Mouse (Mus musculus) hindbrain, embryonic 13.5 days (tissue): ENCODE measurements at regions not wholly inside any gene's neighbourhood (a gene's known extent, or its start where the extent isn't known, plus 50 kb on each side); places are given as distances from the start of the nearest gene placed in this dataset.

ENCODE experiments used
- ATAC-seq: fragments of 200-750 bp; cut with Nextera tagmentation; 2 replicates; pipeline ENCODE4 v1.8.0; 2017; ENCODE audit warnings: moderate TSS enrichment; ENCODE audit not compliant: low FRiP score
- H3K27ac ChIP-seq: fragments of 300-500 bp; sonication (generic); 2 replicates; pipeline ENCODE4 v1.5.1; 2015; ENCODE audit warnings: inconsistent platforms, mild to moderate bottlenecking, moderate library complexity
- H3K27me3 ChIP-seq: fragments of 300-500 bp; sonication (generic); 2 replicates; pipeline ENCODE4 v1.6.1; 2015; ENCODE audit warnings: mild to moderate bottlenecking, inconsistent platforms
- H3K36me3 ChIP-seq: fragments of 300-500 bp; sonication (generic); 2 replicates; pipeline ENCODE4 v1.6.1; 2015; ENCODE audit warnings: mild to moderate bottlenecking, inconsistent platforms
- H3K4me1 ChIP-seq: fragments of 300-500 bp; sonication (generic); replicated peaks from 2 replicates; pipeline ENCODE4 v1.6.1; 2015; ENCODE audit warnings: inconsistent platforms
- H3K4me2 ChIP-seq: fragments of 300-500 bp; sonication (generic); 2 replicates; pipeline ENCODE4 v1.6.1; 2015; ENCODE audit warnings: inconsistent platforms, mild to moderate bottlenecking, moderate library complexity
- H3K4me3 ChIP-seq: fragments of 300-500 bp; sonication (generic); 2 replicates; pipeline ENCODE4 v1.5.1; 2015; ENCODE audit warnings: mild to moderate bottlenecking, inconsistent platforms
- H3K9ac ChIP-seq: fragments of 300-500 bp; sonication (generic); 2 replicates; pipeline ENCODE4 v1.6.1; 2015; ENCODE audit warnings: mild to moderate bottlenecking, inconsistent platforms
- H3K9me3 ChIP-seq: fragments of 300-500 bp; sonication (generic); 2 replicates; pipeline ENCODE4 v1.6.1; 2016; ENCODE audit warnings: inconsistent platforms
- WGBS: fragments of 180-500 bp; shearing (Covaris S2); methylation state at CpG from one replicate; pipeline ENCODE4 v1.1.7; 2015; 5-methylcytosine and 5-hydroxymethylcytosine counted together

GRCm38 (mm10) chr17:88159212-88159668, 94.1 kb upstream of the Fbxo11 start:
- H3K4me3 ChIP-seq = peak overlapping the region; percentile 15; the same call in 1 of the 2 replicates
- ATAC-seq = no peak
- no peak overlapping the region for H3K27ac ChIP-seq
- 8% methylated on average over 11 of the region's 11 CpGs for WGBS
- H3K27me3 ChIP-seq = peaks cover 11% of the 10 kb centered on the region; the same call in 1 of the 2 replicates
- H3K4me1 ChIP-seq = peaks cover 9% of the 10 kb centered on the region
- H3K36me3 ChIP-seq = no peaks in the 10 kb centered on the region
- peak overlapping the region; percentile 45 for H3K4me2 ChIP-seq
- no peaks in the 10 kb centered on the region for H3K9me3 ChIP-seq
- no peak overlapping the region for H3K9ac ChIP-seq

- H3K9ac ChIP-seq = no peak overlapping the region
- ATAC-seq = no peak
- no peak overlapping the region for H3K27ac ChIP-seq
- WGBS = 45% methylated on average over 19 of the region's 19 CpGs
- peaks cover 11% of the 10 kb centered on the region; the same call in 1 of the 2 replicates for H3K27me3 ChIP-seq
- peak overlapping the region; percentile 45 for H3K4me2 ChIP-seq
- H3K9me3 ChIP-seq = no peaks in the 10 kb centered on the region
- H3K4me3 ChIP-seq = peak overlapping the region; percentile 15; the same call in 1 of the 2 replicates
- H3K36me3 ChIP-seq = no peaks in the 10 kb centered on the region
- H3K4me1 ChIP-seq = peaks cover 9% of the 10 kb centered on the region
These were observed 95.0 kb upstream of the Fbxo11 start for GRCm38 (mm10) chr17:88159851-88160676.

- Histone ChIP-seq H3K27ac (no peak overlapping the region), H3K4me1 (peaks cover 9% of the 10 kb centered on the region), H3K9ac (no peak overlapping the region), H3K9me3 (no peaks in the 10 kb centered on the region), H3K4me2 (no peak overlapping the region), H3K27me3 (peaks cover 11% of the 10 kb centered on the region; the same call in 1 of the 2 replicates), H3K4me3 (no peak overlapping the region), H3K36me3 (no peaks in the 10 kb centered on the region)
- no peak for ATAC-seq
- 77% methylated on average over 14 of the region's 14 CpGs for WGBS
These were observed 95.5 kb upstream of the Fbxo11 start for GRCm38 (mm10) chr17:88160677-88161001.

GRCm38 (mm10) chr17:88161766-88162165, 96.7 kb upstream of the Fbxo11 start:
- ATAC-seq = no peak
- Histone ChIP-seq H3K9me3 (no peaks in the 10 kb centered on the region), H3K27me3 (peaks cover 11% of the 10 kb centered on the region; the same call in 1 of the 2 replicates), H3K4me1 (peaks cover 9% of the 10 kb centered on the region), H3K9ac (no peak overlapping the region), H3K4me2 (no peak overlapping the region), H3K36me3 (no peaks in the 10 kb centered on the region), H3K4me3 (no peak overlapping the region), H3K27ac (no peak overlapping the region)
- 98% methylated on average over 8 of the region's 8 CpGs for WGBS

GRCm38 (mm10) chr17:88164805-88165204, 99.7 kb upstream of the Fbxo11 start:
- Histone ChIP-seq H3K9me3 (no peaks in the 10 kb centered on the region), H3K4me3 (no peak overlapping the region), H3K4me2 (no peak overlapping the region), H3K36me3 (no peaks in the 10 kb centered on the region), H3K27ac (no peak overlapping the region), H3K27me3 (peaks cover 2% of the 10 kb centered on the region; the same call in 1 of the 2 replicates), H3K4me1 (no peaks in the 10 kb centered on the region), H3K9ac (no peak overlapping the region)
- 82% methylated on average over 4 of the region's 4 CpGs for WGBS
- ATAC-seq = no peak

- H3K9me3 ChIP-seq = no peaks in the 10 kb centered on the region
- no peak for ATAC-seq
- H3K27me3 ChIP-seq = no peaks in the 10 kb centered on the region
- H3K27ac ChIP-seq = no peak overlapping the region
- no peak overlapping the region for H3K9ac ChIP-seq
- WGBS = 90% methylated on average over 6 of the region's 6 CpGs
- H3K4me2 ChIP-seq = no peak overlapping the region
- H3K36me3 ChIP-seq = no peaks in the 10 kb centered on the region
- no peaks in the 10 kb centered on the region for H3K4me1 ChIP-seq
- H3K4me3 ChIP-seq = no peak overlapping the region
These were observed 100.7 kb upstream of the Fbxo11 start for GRCm38 (mm10) chr17:88165811-88166210.

- no peaks in the 10 kb centered on the region for H3K9me3 ChIP-seq
- no peak overlapping the region for H3K9ac ChIP-seq
- no peak overlapping the region for H3K4me2 ChIP-seq
- ATAC-seq = no peak
- H3K4me1 ChIP-seq = no peaks in the 10 kb centered on the region
- WGBS = 81% methylated on average over 8 of the region's 8 CpGs
- H3K27me3 ChIP-seq = no peaks in the 10 kb centered on the region
- no peak overlapping the region for H3K4me3 ChIP-seq
- no peaks in the 10 kb centered on the region for H3K36me3 ChIP-seq
- H3K27ac ChIP-seq = no peak overlapping the region
These were observed 103.4 kb upstream of the Fbxo11 start for GRCm38 (mm10) chr17:88168262-88169096.

- Histone ChIP-seq H3K9me3 (no peaks in the 10 kb centered on the region), H3K4me2 (no peak overlapping the region), H3K4me1 (no peaks in the 10 kb centered on the region), H3K27ac (no peak overlapping the region), H3K9ac (no peak overlapping the region), H3K4me3 (no peak overlapping the region), H3K36me3 (no peaks in the 10 kb centered on the region), H3K27me3 (no peaks in the 10 kb centered on the region)
- no peak for ATAC-seq
- whole genome bisulfite sequencing = 91% methylated on average over 3 of the region's 3 CpGs
These were observed 106.5 kb upstream of the Fbxo11 start for GRCm38 (mm10) chr17:88171606-88172005.

GRCm38 (mm10) chr17:88173354-88174032, 108.4 kb upstream of the Fbxo11 start:
- Histone ChIP-seq H3K4me2 (no peak overlapping the region), H3K27me3 (no peaks in the 10 kb centered on the region), H3K9ac (no peak overlapping the region), H3K36me3 (no peaks in the 10 kb centered on the region), H3K27ac (no peak overlapping the region), H3K9me3 (no peaks in the 10 kb centered on the region), H3K4me3 (no peak overlapping the region), H3K4me1 (no peaks in the 10 kb centered on the region)
- ATAC-seq = no peak
- WGBS = 86% methylated on average over 4 of the region's 4 CpGs

- Histone ChIP-seq H3K27me3 (no peaks in the 10 kb centered on the region), H3K4me1 (no peaks in the 10 kb centered on the region), H3K27ac (no peak overlapping the region), H3K9me3 (no peaks in the 10 kb centered on the region), H3K4me3 (no peak overlapping the region), H3K36me3 (no peaks in the 10 kb centered on the region), H3K4me2 (no peak overlapping the region), H3K9ac (no peak overlapping the region)
- ATAC-seq = no peak
- 86% methylated on average over 10 of the region's 10 CpGs for WGBS
These were observed 109.2 kb upstream of the Fbxo11 start for GRCm38 (mm10) chr17:88174242-88174679.

GRCm38 (mm10) chr17:88175951-88176623, 111.0 kb upstream of the Fbxo11 start:
- no peak for ATAC-seq
- no peak overlapping the region for H3K4me2 ChIP-seq
- no peaks in the 10 kb centered on the region for H3K9me3 ChIP-seq
- 90% methylated on average over 4 of the region's 4 CpGs for WGBS
- H3K4me3 ChIP-seq = no peak overlapping the region
- no peak overlapping the region for H3K9ac ChIP-seq
- no peak overlapping the region for H3K27ac ChIP-seq
- no peaks in the 10 kb centered on the region for H3K4me1 ChIP-seq
- no peaks in the 10 kb centered on the region for H3K27me3 ChIP-seq
- no peaks in the 10 kb centered on the region for H3K36me3 ChIP-seq
